Mouse (Mus musculus) midbrain, embryonic 12.5 days (tissue): ENCODE data around the gene Meis1. TPM values are rescaled to one million over a fixed set of nuclear protein-coding genes. Genes with fewer than 3 reads are reported as not detected.

Source experiments
- ATAC-seq: fragments of 200-750 bp; cut with Nextera tagmentation; 2 replicates; pipeline ENCODE4 v1.8.0; 2017; ENCODE audit warnings: low read depth, moderate TSS enrichment, moderate library complexity; ENCODE audit not compliant: low FRiP score
- H3K27ac ChIP-seq: fragments of 300-500 bp; sonication (generic); replicated peaks from 2 replicates; pipeline ENCODE4 v1.5.1; 2016; ENCODE audit warnings: mild to moderate bottlenecking
- H3K27me3 ChIP-seq: fragments of 300-500 bp; sonication (generic); 2 replicates; pipeline ENCODE4 v1.6.1; 2016; ENCODE audit warnings: mild to moderate bottlenecking
- H3K36me3 ChIP-seq: fragments of 300-500 bp; sonication (generic); 2 replicates; pipeline ENCODE4 v1.6.1; 2016
- H3K4me1 ChIP-seq: fragments of 300-500 bp; sonication (generic); 2 replicates; pipeline ENCODE4 v1.6.1; 2016
- H3K4me2 ChIP-seq: fragments of 300-500 bp; sonication (generic); replicated peaks from 2 replicates; pipeline ENCODE4 v1.6.1; 2016; ENCODE audit warnings: mild to moderate bottlenecking, moderate library complexity
- H3K4me3 ChIP-seq: fragments of 300-500 bp; sonication (generic); 2 replicates; pipeline ENCODE4 v1.5.1; 2016; ENCODE audit warnings: mild to moderate bottlenecking
- H3K9ac ChIP-seq: fragments of 300-500 bp; sonication (generic); replicated peaks from 2 replicates; pipeline ENCODE4 v1.6.1; 2016; ENCODE audit warnings: mild to moderate bottlenecking, moderate library complexity
- H3K9me3 ChIP-seq: fragments of 300-500 bp; sonication (generic); 2 replicates; pipeline ENCODE4 v1.6.1; 2016; ENCODE audit warnings: mild to moderate bottlenecking
- WGBS: fragments of 180-500 bp; shearing (Covaris S2); methylation state at CpG from one replicate; pipeline ENCODE4 v1.1.7; 2016; 5-methylcytosine and 5-hydroxymethylcytosine counted together
- polyA plus RNA-seq: library from polyadenylated mRNA; unstranded; fragments of >200 nt; fragmentation: Nextera tagmentation; extraction: Ambion mirVana; gene quantifications from 2 replicates; pipeline ENCODE4 v1.2.1, GENCODE M21; 2016

Meis1 gene
- polyA plus RNA-seq, 1 experiment from 2014 or later, result 44.8 TPM

- no peak overlapping the region for H3K27ac ChIP-seq
- H3K9me3 ChIP-seq, result no peaks in the 10 kb centered on the region
- H3K36me3 ChIP-seq, result no peaks in the 10 kb centered on the region
- H3K4me3 ChIP-seq, result no peak overlapping the region
- WGBS, result 57% methylated on average over 6 of the region's 6 CpGs
- no peak overlapping the region for H3K4me2 ChIP-seq
- H3K4me1 ChIP-seq, result peaks cover 40% of the 10 kb centered on the region
- no peak overlapping the region for H3K9ac ChIP-seq
- no peaks in the 10 kb centered on the region; the same call in 1 of the 2 replicates for H3K27me3 ChIP-seq
- no peak for ATAC-seq
Observed at GRCm38 (mm10) chr11:18912311-18913019, 106.3 kb downstream of the Meis1 start.

GRCm38 (mm10) chr11:18906866-18907265 is 111.9 kb downstream of the Meis1 start:
- Histone ChIP-seq H3K4me2 (no peak overlapping the region), H3K27me3 (no peaks in the 10 kb centered on the region; the same call in 1 of the 2 replicates), H3K4me1 (peaks cover 5% of the 10 kb centered on the region; the same call in 1 of the 2 replicates), H3K27ac (no peak overlapping the region), H3K4me3 (no peak overlapping the region), H3K36me3 (no peaks in the 10 kb centered on the region), H3K9me3 (no peaks in the 10 kb centered on the region), H3K9ac (no peak overlapping the region)
- 60% methylated on average over 3 of the region's 3 CpGs for WGBS
- ATAC-seq, result no peak

GRCm38 (mm10) chr11:18905431-18905830 is 113.4 kb downstream of the Meis1 start:
- no peaks in the 10 kb centered on the region for H3K9me3 ChIP-seq
- H3K9ac ChIP-seq, result no peak overlapping the region
- H3K4me1 ChIP-seq, result 0 out of 2 replicates have a peak, but pooled peaks cover 3% of the 10 kb centered on the region
- no peak overlapping the region for H3K4me2 ChIP-seq
- no peaks in the 10 kb centered on the region for H3K36me3 ChIP-seq
- H3K27me3 ChIP-seq, result no peaks in the 10 kb centered on the region; the same call in 1 of the 2 replicates
- no peak for ATAC-seq
- H3K4me3 ChIP-seq, result no peak overlapping the region
- H3K27ac ChIP-seq, result no peak overlapping the region
- 87% methylated on average over 1 of the region's 1 CpGs for WGBS

- H3K27me3 ChIP-seq, result no peaks in the 10 kb centered on the region; the same call in 1 of the 2 replicates
- H3K4me3 ChIP-seq, result no peak overlapping the region
- no peaks in the 10 kb centered on the region for H3K9me3 ChIP-seq
- H3K4me1 ChIP-seq, result 0 out of 2 replicates have a peak, but pooled peaks cover 3% of the 10 kb centered on the region
- ATAC-seq, result no peak
- no peak overlapping the region for H3K9ac ChIP-seq
- no peak overlapping the region for H3K4me2 ChIP-seq
- 77% methylated on average over 1 of the region's 1 CpGs for WGBS
- H3K36me3 ChIP-seq, result no peaks in the 10 kb centered on the region
- H3K27ac ChIP-seq, result no peak overlapping the region
Observed at GRCm38 (mm10) chr11:18904880-18905279, 113.9 kb downstream of the Meis1 start.

- Histone ChIP-seq H3K27ac (no peak overlapping the region), H3K4me2 (no peak overlapping the region), H3K9ac (no peak overlapping the region), H3K27me3 (no peaks in the 10 kb centered on the region; the same call in 1 of the 2 replicates), H3K4me3 (no peak overlapping the region), H3K9me3 (no peaks in the 10 kb centered on the region), H3K36me3 (no peaks in the 10 kb centered on the region), H3K4me1 (0 out of 2 replicates have a peak, but pooled peaks cover 3% of the 10 kb centered on the region)
- WGBS, result 80% methylated on average over 5 of the region's 5 CpGs
- no peak for ATAC-seq
Observed at GRCm38 (mm10) chr11:18904285-18904684, 114.5 kb downstream of the Meis1 start.

- no peak for ATAC-seq
- WGBS, result 72% methylated on average over 2 of the region's 2 CpGs
Observed at GRCm38 (mm10) chr11:18900489-18900888, 118.3 kb downstream of the Meis1 start.

GRCm38 (mm10) chr11:18898862-18899261 is 119.9 kb downstream of the Meis1 start:
- H3K27ac ChIP-seq, result no peak overlapping the region
- 78% methylated on average over 4 of the region's 4 CpGs for WGBS
- no peak overlapping the region for H3K4me2 ChIP-seq
- H3K4me3 ChIP-seq, result no peak overlapping the region
- no peak overlapping the region for H3K9ac ChIP-seq
- H3K27me3 ChIP-seq, result no peaks in the 10 kb centered on the region
- no peaks in the 10 kb centered on the region for H3K9me3 ChIP-seq
- no peak for ATAC-seq
- no peaks in the 10 kb centered on the region for H3K36me3 ChIP-seq
- 0 out of 2 replicates have a peak, but pooled peaks cover 2% of the 10 kb centered on the region for H3K4me1 ChIP-seq

More at GRCm38 (mm10) chr11:18900489-18900888, 118.3 kb downstream of the Meis1 start:
- Histone ChIP-seq H3K9me3 (no peaks in the 10 kb centered on the region), H3K4me3 (no peak overlapping the region), H3K27me3 (no peaks in the 10 kb centered on the region), H3K4me1 (0 out of 2 replicates have a peak, but pooled peaks cover 2% of the 10 kb centered on the region), H3K27ac (no peak overlapping the region), H3K4me2 (no peak overlapping the region), H3K9ac (no peak overlapping the region), H3K36me3 (no peaks in the 10 kb centered on the region)

GRCm38 (mm10) chr11:18897921-18898646 is 120.7 kb downstream of the Meis1 start:
- 58% methylated on average over 7 of the region's 7 CpGs for WGBS
- no peak for ATAC-seq

GRCm38 (mm10) chr11:18897250-18897649 is 121.5 kb downstream of the Meis1 start:
- H3K4me3 ChIP-seq, result no peak overlapping the region
- no peaks in the 10 kb centered on the region for H3K9me3 ChIP-seq
- no peak overlapping the region for H3K27ac ChIP-seq
- H3K4me1 ChIP-seq, result 0 out of 2 replicates have a peak, but pooled peaks cover 2% of the 10 kb centered on the region
- no peak overlapping the region for H3K4me2 ChIP-seq
- WGBS, result 90% methylated on average over 2 of the region's 2 CpGs
- no peak overlapping the region for H3K9ac ChIP-seq
- ATAC-seq, result no peak
- no peaks in the 10 kb centered on the region for H3K27me3 ChIP-seq
- no peaks in the 10 kb centered on the region for H3K36me3 ChIP-seq

More at GRCm38 (mm10) chr11:18897921-18898646, 120.7 kb downstream of the Meis1 start:
- no peak overlapping the region for H3K9ac ChIP-seq
- no peak overlapping the region for H3K4me3 ChIP-seq
- H3K9me3 ChIP-seq, result no peaks in the 10 kb centered on the region
- H3K4me2 ChIP-seq, result no peak overlapping the region
- 0 out of 2 replicates have a peak, but pooled peaks cover 2% of the 10 kb centered on the region for H3K4me1 ChIP-seq
- H3K27me3 ChIP-seq, result no peaks in the 10 kb centered on the region
- H3K27ac ChIP-seq, result no peak overlapping the region
- H3K36me3 ChIP-seq, result no peaks in the 10 kb centered on the region

GRCm38 (mm10) chr11:18892470-18892869 is 126.3 kb downstream of the Meis1 start:
- ATAC-seq, result no peak
- Histone ChIP-seq H3K4me1 (no peaks in the 10 kb centered on the region), H3K4me2 (no peak overlapping the region), H3K36me3 (no peaks in the 10 kb centered on the region), H3K27me3 (peaks cover 5% of the 10 kb centered on the region), H3K9ac (no peak overlapping the region), H3K27ac (no peak overlapping the region), H3K9me3 (no peaks in the 10 kb centered on the region), H3K4me3 (no peak overlapping the region)
- WGBS, result 88% methylated on average over 2 of the region's 2 CpGs

GRCm38 (mm10) chr11:18889139-18889538 is 129.6 kb downstream of the Meis1 start:
- 14% methylated on average over 5 of the region's 5 CpGs for WGBS
- H3K27ac ChIP-seq, result no peak overlapping the region
- H3K9me3 ChIP-seq, result no peaks in the 10 kb centered on the region
- no peaks in the 10 kb centered on the region for H3K36me3 ChIP-seq
- H3K9ac ChIP-seq, result no peak overlapping the region
- no peak overlapping the region for H3K4me3 ChIP-seq
- ATAC-seq, result no peak
- peaks cover 6% of the 10 kb centered on the region for H3K27me3 ChIP-seq
- H3K4me1 ChIP-seq, result peaks cover 18% of the 10 kb centered on the region
- H3K4me2 ChIP-seq, result no peak overlapping the region

- no peak overlapping the region for H3K4me2 ChIP-seq
- no peaks in the 10 kb centered on the region for H3K9me3 ChIP-seq
- H3K9ac ChIP-seq, result no peak overlapping the region
- WGBS, result 59% methylated on average over 1 of the region's 1 CpGs
- H3K27me3 ChIP-seq, result peaks cover 6% of the 10 kb centered on the region
- H3K4me3 ChIP-seq, result no peak overlapping the region
- peaks cover 23% of the 10 kb centered on the region for H3K4me1 ChIP-seq
- ATAC-seq, result no peak
- H3K36me3 ChIP-seq, result no peaks in the 10 kb centered on the region
- H3K27ac ChIP-seq, result no peak overlapping the region
Observed at GRCm38 (mm10) chr11:18888651-18889050, 130.1 kb downstream of the Meis1 start.
